10 mouse cellular contexts compared by ENCODE assay signal in the genomic region with DNA sequence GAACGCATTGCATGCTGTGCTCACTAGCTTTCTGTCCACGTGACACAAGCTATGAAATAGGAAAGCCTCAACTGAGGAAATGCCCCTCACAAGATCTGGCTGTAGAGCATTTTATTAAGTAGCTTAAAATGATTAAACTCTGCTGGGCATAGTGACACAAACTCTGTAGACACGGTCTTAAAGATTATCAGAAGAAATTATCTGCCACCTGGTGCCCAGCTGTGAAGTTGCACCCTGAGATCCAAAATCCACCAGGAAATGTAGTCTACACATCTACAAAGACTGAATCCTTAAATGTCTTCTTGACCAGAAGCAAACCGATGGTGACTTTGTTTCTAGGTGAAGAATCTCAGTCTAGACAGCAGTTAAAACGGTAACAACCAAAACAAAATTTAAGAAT. TPM values are rescaled to one million over a fixed set of nuclear protein-coding genes. Genes with fewer than 3 reads are reported as not detected.
DNase-seq lines count a peak whose midpoint lies in the region; ATAC-seq and TF ChIP-seq lines count a peak whose summit lies in the region.
"Had no signal": no experiment of that assay in that cellular context is flagged by ENCODE, and none has a peak within 500 bp of the region (broad histone marks: within the 10 kb centered on the region; RNA-seq: fewer than 3 reads in every experiment).

No protein-coding gene starts in this region.

- no peak overlapping the region for H3K27ac ChIP-seq in liver, adult 2 months (replicated peaks; ENCODE audit: insufficient read depth, low read depth, low read length)
- no peak overlapping the region for H3K27ac ChIP-seq in liver, embryonic 11.5 days (ENCODE audit: low read depth, low read length)

- peaks cover 7% of the 10 kb centered on the region; the same call in 1 of the 2 replicates for H3K4me1 ChIP-seq in liver, adult 2 months (ENCODE audit: control insufficient read depth, insufficient read depth, low read length)
- no peaks in the 10 kb centered on the region for H3K4me1 ChIP-seq in liver, embryonic 11.5 days (replicated peaks; ENCODE audit: control insufficient read depth, insufficient read depth, low read length)

- no peak for TF ChIP-seq POLR2A in liver, adult 2 months (IDR thresholded peaks at IDR 0.05; ENCODE audit: extremely low read depth, insufficient read depth, low read length)

- H3K36me3 ChIP-seq in liver, adult 2 months (ENCODE audit: control insufficient read depth, insufficient read depth, low read length), result no peaks in the 10 kb centered on the region
- H3K36me3 ChIP-seq in liver, embryonic 11.5 days (ENCODE audit: control insufficient read depth, insufficient read depth, low read length), result no peaks in the 10 kb centered on the region
- H3K36me3 ChIP-seq: G1E had no signal

- no peaks in the 10 kb centered on the region for H3K27me3 ChIP-seq in liver, adult 2 months (ENCODE audit: control insufficient read depth, insufficient read depth, low read length)
- no peaks in the 10 kb centered on the region for H3K27me3 ChIP-seq in liver, embryonic 11.5 days (replicated peaks; ENCODE audit: control insufficient read depth, insufficient read depth, low read length)

- no peak overlapping the region for H3K9ac ChIP-seq in liver, adult 2 months (ENCODE audit: low read depth, low read length)
- H3K9ac ChIP-seq in liver, embryonic 11.5 days (ENCODE audit: low read depth, low read length), result no peak overlapping the region

- 47% methylated on average over 5 of the region's 5 CpGs for WGBS in liver, adult 2 months
- WGBS in liver, embryonic 11.5 days, result 65% methylated on average over 5 of the region's 5 CpGs

- no peak overlapping the region for H3K4me3 ChIP-seq in liver, adult 2 months (ENCODE audit: insufficient read depth, low read depth, low read length)
- no peak overlapping the region for H3K4me3 ChIP-seq in liver, embryonic 11.5 days (ENCODE audit: low read depth, low read length)

- H3K9me3 ChIP-seq in liver, embryonic 11.5 days (ENCODE audit: control insufficient read depth, low read length), result no peaks in the 10 kb centered on the region
- H3K9me3 ChIP-seq: G1E had no signal

- no peaks in the 10 kb centered on the region; the same call in 1 of the 2 replicates for H3K79me2 ChIP-seq in liver, adult 2 months (ENCODE audit: control insufficient read depth, insufficient read depth, low read length)

- ATAC-seq in liver, embryonic 11.5 days (replicated peaks; ENCODE audit: low FRiP score), result no peak

- TF ChIP-seq CTCF in liver, adult 2 months (IDR thresholded peaks at IDR 0.05; ENCODE audit: low read depth, low read length), result 0 out of 2 replicates have a peak, but pooled peaks have one; percentile 19

- peak; percentile 25 to 33 for DNase-seq in cerebellum, postnatal 10 days
- DNase-seq in cerebellum, postnatal 36 days, result no peak
- peak; percentile 77 for DNase-seq in liver, adult 2 months (ENCODE audit: extremely low read depth, low read depth, low spot score)
- no peak for DNase-seq in liver, embryonic 11.5 days (ENCODE audit: low spot score)
- peak; percentile 63 for DNase-seq in embryo, embryonic 10.5 days (ENCODE audit: low spot score)
- peak; percentile 41 for DNase-seq in lung, postnatal 36 days
- no peak for DNase-seq in ovary, postnatal 10 days (ENCODE audit: low spot score)
- no peak for DNase-seq in thymus, adult 18-20 months

- no peak overlapping the region for H3K4me2 ChIP-seq in liver, embryonic 11.5 days

RNA-seq across cellular contexts. Expression of a gene that starts 11.3 kb away (rescaled TPM):
- 1,906 and 2,075 TPM in 2 replicates for total RNA-seq in liver, adult 2 months (2014; rRNA removed)
- 642 and 701 TPM in 2 replicates for polyA plus RNA-seq in liver, adult 2 months (2012; rRNA removed)
- polyA plus RNA-seq in liver, embryonic 11.5 days (2014; fragmentation: Nextera tagmentation; extraction: Ambion mirVana), result 87.0 and 97.8 TPM in 2 replicates
- total RNA-seq: G1E; neutrophil, adult 5-6 weeks had no signal
- polyA plus RNA-seq: G1E had no signal

RNA-seq across cellular contexts. Expression of a gene that starts 17.0 kb away (rescaled TPM):
- 449 and 472 TPM in 2 replicates for total RNA-seq in liver, adult 2 months (2014; rRNA removed)
- 97.8 and 123 TPM in 2 replicates for polyA plus RNA-seq in liver, adult 2 months (2012; rRNA removed)
- polyA plus RNA-seq in liver, embryonic 11.5 days (2014; fragmentation: Nextera tagmentation; extraction: Ambion mirVana), result 0.27 and 0.34 TPM in 2 replicates
- total RNA-seq: G1E; neutrophil, adult 5-6 weeks had no signal
- polyA plus RNA-seq: G1E had no signal

Comparison
In these comparisons a context has a peak if more than half of its experiments do, and no peak if none do; other contexts are left out.
1. DNase-seq: peak in cerebellum, postnatal 10 days (2 of 2), liver, adult 2 months (single experiment), embryo, embryonic 10.5 days (single experiment) and lung, postnatal 36 days (single experiment); none in cerebellum, postnatal 36 days (0 of 2), liver, embryonic 11.5 days (single experiment), ovary, postnatal 10 days (single experiment) and thymus, adult 18-20 months (0 of 2).
2. RNA of a gene that starts 17.0 kb away (polyA plus RNA-seq): 97.8 to 123 TPM in liver, adult 2 months; 0.27 to 0.34 TPM in liver, embryonic 11.5 days; every median in the first group is over 10 times any median in the second.